Mouse (Mus musculus): Measurements from ENCODE around the gene Sptbn4. TPM values are rescaled to one million over a fixed set of nuclear protein-coding genes. Genes with fewer than 3 reads are reported as not detected.

Gene Sptbn4
- polyA plus RNA-seq, 1 experiment from 2014 or later: 0.51 TPM

DNA sequence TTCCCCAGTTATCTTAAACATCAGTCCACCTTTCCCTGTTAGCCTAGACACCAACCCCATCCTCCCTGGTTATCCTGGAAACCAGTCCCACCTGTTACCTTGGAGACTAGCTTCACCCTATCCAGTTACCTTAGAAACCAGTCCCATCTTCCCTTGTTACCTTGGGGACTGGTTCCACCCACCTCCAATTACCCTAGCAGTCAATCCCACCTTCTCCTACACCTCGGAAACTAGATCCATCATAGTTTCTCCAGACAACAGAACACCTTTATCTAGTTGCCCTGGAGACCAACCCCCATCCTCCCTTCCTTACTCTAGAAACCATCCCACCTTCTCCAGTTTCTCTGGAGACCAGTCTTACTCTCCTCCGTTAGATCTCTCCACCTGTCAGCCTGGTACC, 30.3 kb downstream of the Sptbn4 start:
- no peak for TF ChIP-seq CTCF (IDR thresholded peaks at IDR 0.05; ENCODE audit: low read depth)
- Histone ChIP-seq H3K4me1 (ENCODE audit: insufficient read depth) (no peaks in the 10 kb centered on the region), H3K27ac (ENCODE audit: low read depth) (no peak overlapping the region), H3K9me3 (ENCODE audit: low read depth, low read length) (no peaks in the 10 kb centered on the region), H3K4me2 (no peak overlapping the region), H3K36me3 (ENCODE audit: insufficient read depth) (no peaks in the 10 kb centered on the region), H3K4me3 (ENCODE audit: low read depth, low read length) (no peak overlapping the region), H3K9ac (no peak overlapping the region), H3K27me3 (ENCODE audit: insufficient read depth, low read length) (no peaks in the 10 kb centered on the region)
- no peak for DNase-seq
- 47% methylated on average over 2 of the region's 2 CpGs for WGBS
- ATAC-seq (ENCODE audit: insufficient read depth): no peak

DNA sequence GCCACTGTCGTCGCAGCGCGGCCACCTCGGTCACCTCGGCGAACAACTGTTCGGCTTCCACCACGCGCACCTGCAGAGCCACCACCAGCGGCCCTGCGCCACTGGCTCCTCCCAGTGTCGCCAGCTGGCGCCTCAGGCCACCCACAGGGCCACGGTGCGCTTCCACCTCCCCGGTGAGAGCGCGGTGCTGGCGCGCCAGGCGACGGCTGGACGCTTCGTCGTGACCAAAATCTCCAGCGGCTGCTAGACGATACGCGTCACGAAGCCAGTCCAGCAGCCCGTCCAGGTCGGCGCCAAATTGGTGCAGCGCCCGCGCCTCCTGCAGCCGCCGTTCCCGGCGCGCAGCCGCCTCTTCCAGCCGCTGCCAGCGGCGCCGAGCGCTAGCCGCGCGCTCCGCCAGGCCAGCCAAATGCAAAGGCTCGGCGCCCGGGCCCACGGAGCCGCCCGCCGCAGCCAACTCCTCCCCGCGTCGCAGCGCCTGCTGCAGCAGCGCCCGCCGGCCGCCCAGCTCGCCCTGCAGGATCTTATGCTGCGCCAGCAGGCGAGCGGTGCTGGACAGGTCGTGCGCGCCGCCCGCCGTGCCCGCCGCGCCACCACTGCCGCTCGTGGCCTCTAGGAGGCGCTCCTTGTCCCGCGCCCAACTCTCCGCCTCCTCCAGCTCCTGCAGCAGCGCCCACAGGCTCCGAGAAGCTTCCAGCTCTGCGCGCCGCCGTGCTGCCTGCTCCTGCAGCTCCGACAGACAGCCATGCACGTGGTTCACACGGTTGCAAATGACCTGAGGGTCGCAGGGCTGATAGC, 38.9 kb downstream of the Sptbn4 start:
- H3K27ac ChIP-seq (ENCODE audit: low read depth): no peak overlapping the region
- H3K9me3 ChIP-seq (ENCODE audit: low read depth, low read length): no peaks in the 10 kb centered on the region; the same call in 1 of the 2 replicates
- peak; percentile 89 for ATAC-seq (ENCODE audit: insufficient read depth)
- TF ChIP-seq CTCF (IDR thresholded peaks at IDR 0.05; ENCODE audit: low read depth): peak; percentile 72
- no peak overlapping the region; the same call in 1 of the 2 replicates for H3K9ac ChIP-seq
- peak overlapping the region; percentile 44 for H3K4me3 ChIP-seq (ENCODE audit: low read depth, low read length)
- under 1% methylated on average over 96 of the region's 96 CpGs for WGBS
- H3K4me1 ChIP-seq (ENCODE audit: insufficient read depth): no peaks in the 10 kb centered on the region
- peaks cover 61% of the 10 kb centered on the region for H3K27me3 ChIP-seq (ENCODE audit: insufficient read depth, low read length)
- peak overlapping the region; percentile 74 for H3K4me2 ChIP-seq
- no peaks in the 10 kb centered on the region for H3K36me3 ChIP-seq (ENCODE audit: insufficient read depth)
- DNase-seq: peak; percentile 83

DNA sequence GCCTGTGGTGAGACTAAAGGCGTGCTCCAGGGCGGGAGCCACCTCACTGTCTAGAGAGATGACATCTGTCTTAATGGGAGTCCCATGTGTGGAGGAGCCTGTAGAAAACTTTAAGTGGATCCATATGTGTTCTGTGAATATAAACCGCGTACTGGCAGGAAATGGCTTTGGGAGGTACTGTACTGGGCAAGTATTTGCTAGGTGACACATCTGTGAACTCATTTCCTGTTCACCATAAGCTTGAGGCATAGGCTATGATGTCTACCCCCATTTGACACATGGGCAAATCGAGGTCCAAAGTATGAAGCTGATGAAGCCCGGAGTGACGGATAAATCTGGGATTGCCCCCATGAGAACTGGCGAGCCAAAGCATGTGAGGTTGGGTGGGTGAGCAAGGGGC, 39.7 kb downstream of the Sptbn4 start:
- peak overlapping the region; percentile 44; the same call in 1 of the 2 replicates for H3K4me3 ChIP-seq (ENCODE audit: low read depth, low read length)
- WGBS: 42% methylated on average over 8 of the region's 8 CpGs

DNA sequence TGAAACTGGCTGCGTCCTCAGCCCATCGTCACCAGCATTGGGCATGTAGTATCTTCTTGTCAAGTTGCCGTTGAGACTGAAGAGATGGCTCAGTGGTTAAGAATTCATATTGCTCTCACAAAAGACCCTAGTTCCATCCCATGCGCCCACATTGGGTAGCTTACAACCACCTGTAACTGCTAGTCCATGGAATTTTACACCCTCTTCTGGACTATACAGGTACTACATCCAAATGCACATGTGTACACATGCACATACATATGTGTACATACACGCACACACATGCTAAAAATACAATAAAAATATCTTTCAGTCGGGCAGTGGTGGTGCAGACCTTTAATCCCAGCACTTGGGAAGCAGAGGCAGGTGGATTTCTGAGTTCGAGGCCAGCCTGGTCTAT, 41.0 kb downstream of the Sptbn4 start:
- H3K4me2 ChIP-seq: no peak overlapping the region
- TF ChIP-seq CTCF (IDR thresholded peaks at IDR 0.05; ENCODE audit: low read depth): peak; percentile 42
- no peaks in the 10 kb centered on the region for H3K4me1 ChIP-seq (ENCODE audit: insufficient read depth)
- DNase-seq: no peak
- no peaks in the 10 kb centered on the region; the same call in 1 of the 2 replicates for H3K9me3 ChIP-seq (ENCODE audit: low read depth, low read length)
- WGBS: 80% methylated on average over 7 of the region's 7 CpGs
- ATAC-seq (ENCODE audit: insufficient read depth): no peak
- H3K27ac ChIP-seq (ENCODE audit: low read depth): no peak overlapping the region
- H3K36me3 ChIP-seq (ENCODE audit: insufficient read depth): no peaks in the 10 kb centered on the region
- peaks cover 80% of the 10 kb centered on the region for H3K27me3 ChIP-seq (ENCODE audit: insufficient read depth, low read length)
- H3K4me3 ChIP-seq (ENCODE audit: low read depth, low read length): no peak overlapping the region
- no peak overlapping the region for H3K9ac ChIP-seq

More for the DNA sequence above, 39.7 kb downstream of the Sptbn4 start:
- Histone ChIP-seq H3K4me2 (peak overlapping the region; percentile 74; the same call in 1 of the 2 replicates), H3K27ac (ENCODE audit: low read depth) (no peak overlapping the region), H3K9me3 (ENCODE audit: low read depth, low read length) (no peaks in the 10 kb centered on the region; the same call in 1 of the 2 replicates), H3K36me3 (ENCODE audit: insufficient read depth) (no peaks in the 10 kb centered on the region), H3K9ac (no peak overlapping the region), H3K4me1 (ENCODE audit: insufficient read depth) (no peaks in the 10 kb centered on the region), H3K27me3 (ENCODE audit: insufficient read depth, low read length) (peaks cover 69% of the 10 kb centered on the region)
- TF ChIP-seq CTCF (IDR thresholded peaks at IDR 0.05; ENCODE audit: low read depth): no peak
- ATAC-seq (ENCODE audit: insufficient read depth) (no peak), DNase-seq (no peak)

DNA sequence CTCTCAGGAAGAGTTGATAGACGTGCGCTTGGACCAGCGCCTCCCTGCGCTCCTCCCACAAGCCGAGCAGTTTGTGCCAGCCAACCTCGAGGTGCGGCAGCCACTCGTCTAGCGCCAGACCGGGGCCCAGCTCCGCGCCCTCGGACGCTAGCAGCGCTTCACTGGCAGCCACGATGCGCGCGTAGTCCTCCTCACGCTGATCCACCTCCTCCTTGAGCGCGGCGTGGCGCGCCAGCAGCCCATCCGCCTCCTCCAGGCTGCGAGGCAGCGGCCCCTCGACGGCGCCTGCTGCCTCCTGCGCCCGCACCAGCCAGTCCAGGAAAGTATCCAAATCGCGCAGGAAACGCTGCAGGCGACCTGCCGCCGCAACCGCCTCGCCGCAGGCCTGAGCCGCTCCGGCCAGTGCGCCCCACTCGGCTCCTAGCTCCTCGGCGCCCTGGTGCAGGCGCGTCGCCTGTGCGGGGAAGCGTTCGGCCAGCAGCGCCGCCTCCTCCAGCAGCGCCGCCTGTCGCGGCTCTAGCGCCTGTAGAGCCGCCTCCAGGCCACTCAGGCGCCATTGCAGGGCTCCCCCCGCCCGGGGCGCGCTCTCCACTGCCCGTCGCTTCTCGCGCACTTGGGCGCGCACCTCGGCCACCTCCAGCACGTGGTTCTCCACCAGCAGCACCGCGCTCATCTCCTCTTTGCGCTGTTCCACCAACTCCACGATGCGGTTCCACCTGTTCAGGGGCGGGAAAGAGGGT, 43.1 kb downstream of the Sptbn4 start:
- Histone ChIP-seq H3K27ac (ENCODE audit: low read depth) (no peak overlapping the region), H3K4me3 (ENCODE audit: low read depth, low read length) (peak overlapping the region; percentile 16; the same call in 1 of the 2 replicates), H3K4me2 (peak overlapping the region; percentile 23; the same call in 1 of the 2 replicates), H3K4me1 (ENCODE audit: insufficient read depth) (no peaks in the 10 kb centered on the region), H3K9ac (no peak overlapping the region), H3K27me3 (ENCODE audit: insufficient read depth, low read length) (peaks cover 78% of the 10 kb centered on the region), H3K9me3 (ENCODE audit: low read depth, low read length) (no peaks in the 10 kb centered on the region; the same call in 1 of the 2 replicates), H3K36me3 (ENCODE audit: insufficient read depth) (no peaks in the 10 kb centered on the region)
- ATAC-seq (ENCODE audit: insufficient read depth) (no peak), DNase-seq (peak; percentile 13)
- 6% methylated on average over 81 of the region's 81 CpGs for WGBS
- no peak for TF ChIP-seq CTCF (IDR thresholded peaks at IDR 0.05; ENCODE audit: low read depth)

DNA sequence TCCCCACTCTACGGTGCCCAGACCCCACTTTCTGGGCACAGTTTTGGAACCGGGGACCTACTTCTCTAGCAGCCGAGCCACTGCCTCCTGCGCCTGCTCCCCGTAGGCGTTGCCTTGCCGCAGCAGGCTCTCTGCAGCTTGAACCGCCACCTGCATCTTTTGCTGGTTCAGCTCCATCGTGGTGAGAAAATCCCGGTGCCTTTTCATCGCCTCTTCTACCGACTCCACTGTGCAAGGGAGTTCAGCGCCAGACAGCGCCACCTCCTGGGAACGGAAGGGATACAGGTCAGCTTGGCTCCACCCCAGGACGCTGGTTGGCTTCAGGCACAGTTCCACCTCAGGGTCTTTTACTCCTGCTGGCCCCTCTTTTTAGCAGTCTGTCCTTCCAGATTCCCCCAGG, 44.8 kb downstream of the Sptbn4 start:
- peak; percentile 74 for DNase-seq

DNA sequence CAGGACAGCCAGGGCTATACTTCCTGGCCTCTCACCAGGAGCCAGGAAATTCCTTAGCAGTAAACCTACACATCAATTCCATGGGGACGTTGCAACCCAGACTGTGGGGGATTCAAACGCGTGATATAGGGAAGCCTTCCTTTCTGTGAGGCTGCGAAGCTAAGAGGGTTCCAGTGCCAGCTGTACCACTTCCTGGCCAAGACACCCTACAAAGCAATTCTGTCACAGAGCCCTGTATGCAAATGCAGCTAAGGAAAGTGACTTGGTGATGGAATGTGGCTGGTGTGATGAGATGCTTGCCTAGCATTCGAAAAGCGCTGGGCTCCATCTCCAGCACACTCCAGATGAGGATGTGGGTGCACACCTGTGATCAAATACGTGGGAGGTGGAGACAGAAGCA, 46.9 kb downstream of the Sptbn4 start:
- H3K36me3 ChIP-seq (ENCODE audit: insufficient read depth): no peaks in the 10 kb centered on the region
- ATAC-seq (ENCODE audit: insufficient read depth) (no peak), DNase-seq (no peak)
- H3K9ac ChIP-seq: no peak overlapping the region
- no peak for TF ChIP-seq CTCF (IDR thresholded peaks at IDR 0.05; ENCODE audit: low read depth)
- H3K9me3 ChIP-seq (ENCODE audit: low read depth, low read length): no peaks in the 10 kb centered on the region; the same call in 1 of the 2 replicates
- H3K4me2 ChIP-seq: no peak overlapping the region
- 75% methylated on average over 7 of the region's 7 CpGs for WGBS
- H3K4me3 ChIP-seq (ENCODE audit: low read depth, low read length): no peak overlapping the region
- no peaks in the 10 kb centered on the region for H3K4me1 ChIP-seq (ENCODE audit: insufficient read depth)
- H3K27me3 ChIP-seq (ENCODE audit: insufficient read depth, low read length): peaks cover 71% of the 10 kb centered on the region
- no peak overlapping the region for H3K27ac ChIP-seq (ENCODE audit: low read depth)

More for the DNA sequence above, 44.8 kb downstream of the Sptbn4 start:
- Histone ChIP-seq H3K4me3 (ENCODE audit: low read depth, low read length) (no peak overlapping the region), H3K27me3 (ENCODE audit: insufficient read depth, low read length) (peaks cover 69% of the 10 kb centered on the region), H3K27ac (ENCODE audit: low read depth) (no peak overlapping the region), H3K4me1 (ENCODE audit: insufficient read depth) (no peaks in the 10 kb centered on the region), H3K9me3 (ENCODE audit: low read depth, low read length) (no peaks in the 10 kb centered on the region; the same call in 1 of the 2 replicates), H3K4me2 (no peak overlapping the region), H3K9ac (no peak overlapping the region), H3K36me3 (ENCODE audit: insufficient read depth) (no peaks in the 10 kb centered on the region)
- 9% methylated on average over 16 of the region's 16 CpGs for WGBS
- no peak for ATAC-seq (ENCODE audit: insufficient read depth)
- peak; percentile 74 for TF ChIP-seq CTCF (IDR thresholded peaks at IDR 0.05; ENCODE audit: low read depth)
